Mouse (Mus musculus): ENCODE data around the gene Parn.

DNA sequence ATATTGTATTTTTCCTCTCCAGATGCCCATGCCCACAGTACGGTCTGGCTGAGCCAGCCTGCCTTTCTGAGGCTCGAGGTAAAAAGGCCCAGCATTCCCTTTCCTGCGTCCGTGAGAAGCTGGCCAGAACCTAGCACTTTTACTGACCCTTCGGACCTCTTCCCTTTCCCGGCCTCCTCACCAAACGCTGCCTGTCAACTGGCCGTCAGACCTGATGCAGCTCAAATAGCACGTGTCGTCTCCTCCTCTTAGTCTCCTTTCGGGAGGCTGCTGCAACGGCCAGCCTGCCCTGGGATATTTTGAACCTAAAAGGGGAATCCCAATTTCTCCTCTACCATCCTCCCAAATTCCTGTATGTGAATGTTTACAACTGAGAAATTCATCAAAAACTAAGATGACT, 132.1 kb downstream of the Parn start:
- TF ChIP-seq CTCF (IDR thresholded peaks at IDR 0.05; ENCODE audit: control insufficient read depth, insufficient read depth, insufficient read length) (no peak), USF1 (IDR thresholded peaks at IDR 0.05; ENCODE audit: low read depth) (no peak), CEBPB (IDR thresholded peaks at IDR 0.05; ENCODE audit: low read depth) (no peak)

Measured in C2C12 (cell line).